Mouse (Mus musculus): Measurements from ENCODE around the gene Cmtr1. TPM values are rescaled to one million over a fixed set of nuclear protein-coding genes. Genes with fewer than 3 reads are reported as not detected.
"Not testable (repeated sequence)": the region's sequence is repeated elsewhere in the genome, so short reads cannot be mapped to it uniquely, and the experiment has no call there.

Cmtr1 gene
- polyA plus RNA-seq, 1 experiment from 2014 or later: 109 TPM

DNA sequence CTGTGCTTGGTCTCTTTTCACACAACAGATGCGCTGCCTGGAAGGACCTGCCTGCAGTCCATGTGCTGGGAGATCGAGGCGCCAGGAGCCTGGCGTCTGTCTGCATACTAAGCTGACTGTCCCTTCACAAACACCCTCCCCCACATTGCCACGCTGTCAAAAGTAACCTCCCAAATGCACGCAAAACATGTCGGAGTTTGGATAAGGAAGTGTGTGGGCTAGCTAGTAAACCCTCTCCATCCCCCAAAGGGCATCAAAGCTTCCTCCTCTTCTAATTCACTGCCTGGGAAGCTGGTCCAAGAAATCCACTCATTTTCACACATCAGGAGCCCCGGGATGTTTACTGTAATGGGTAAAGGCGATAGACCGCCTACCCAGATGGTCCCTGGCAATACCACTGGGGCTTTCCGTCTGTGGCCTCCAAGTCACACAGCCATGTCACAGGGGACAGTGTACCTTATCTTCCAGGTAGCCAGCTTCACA is 50.2 kb downstream of the Cmtr1 start:
- ATAC-seq (ENCODE audit: low FRiP score, low read depth): no peak
- Histone ChIP-seq H3K27ac (replicated peaks) (peak overlapping the region; percentile 71), H3K9me3 (no peaks in the 10 kb centered on the region), H3K9ac (no peak overlapping the region), H3K4me2 (no peak overlapping the region), H3K4me3 (no peak overlapping the region), H3K36me3 (no peaks in the 10 kb centered on the region), H3K4me1 (replicated peaks) (peaks cover 72% of the 10 kb centered on the region), H3K27me3 (no peaks in the 10 kb centered on the region)
- WGBS: 46% methylated on average over 11 of the region's 11 CpGs

DNA sequence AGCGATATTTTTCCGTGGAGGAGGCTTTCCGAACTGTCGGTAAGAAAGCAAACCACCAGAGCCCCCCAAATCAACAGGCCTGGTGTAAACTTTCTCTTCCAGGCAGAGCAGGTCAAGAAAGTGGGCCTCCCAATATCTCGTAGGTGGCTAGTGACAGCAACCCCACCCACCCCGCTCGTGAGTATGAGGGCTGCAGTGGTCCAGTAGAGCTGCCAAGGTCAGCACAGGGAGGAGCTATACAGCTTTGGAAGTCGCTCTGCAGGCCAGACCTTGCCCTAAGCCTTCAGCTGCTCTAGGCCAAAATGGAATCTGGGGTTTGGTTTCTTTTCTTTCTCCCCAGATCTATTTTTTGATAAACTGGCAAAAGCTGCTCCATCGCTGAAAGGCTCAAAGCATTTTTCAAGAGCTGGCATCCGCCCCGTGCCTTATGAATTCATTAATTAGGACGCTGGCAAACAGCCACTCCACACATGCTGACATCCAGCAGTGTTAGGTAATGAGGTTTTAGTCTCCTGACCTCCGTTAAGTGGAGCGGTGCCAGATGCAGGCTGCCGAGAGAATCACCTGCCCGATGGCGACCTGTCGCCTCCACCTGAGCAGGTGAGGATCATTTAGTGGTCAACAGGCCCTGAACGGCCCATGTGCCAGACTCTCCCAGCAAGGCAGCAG is 50.8 kb downstream of the Cmtr1 start:
- H3K36me3 ChIP-seq: no peaks in the 10 kb centered on the region
- H3K27ac ChIP-seq (replicated peaks): peak overlapping the region; percentile 71
- no peak overlapping the region for H3K9ac ChIP-seq
- no peaks in the 10 kb centered on the region for H3K27me3 ChIP-seq
- ATAC-seq (ENCODE audit: low FRiP score, low read depth): 0 out of 2 replicates have a peak, but pooled peaks have one; percentile 24
- H3K9me3 ChIP-seq: no peaks in the 10 kb centered on the region
- WGBS: 45% methylated on average over 19 of the region's 19 CpGs
- H3K4me3 ChIP-seq: no peak overlapping the region
- no peak overlapping the region for H3K4me2 ChIP-seq
- H3K4me1 ChIP-seq (replicated peaks): peaks cover 75% of the 10 kb centered on the region

DNA sequence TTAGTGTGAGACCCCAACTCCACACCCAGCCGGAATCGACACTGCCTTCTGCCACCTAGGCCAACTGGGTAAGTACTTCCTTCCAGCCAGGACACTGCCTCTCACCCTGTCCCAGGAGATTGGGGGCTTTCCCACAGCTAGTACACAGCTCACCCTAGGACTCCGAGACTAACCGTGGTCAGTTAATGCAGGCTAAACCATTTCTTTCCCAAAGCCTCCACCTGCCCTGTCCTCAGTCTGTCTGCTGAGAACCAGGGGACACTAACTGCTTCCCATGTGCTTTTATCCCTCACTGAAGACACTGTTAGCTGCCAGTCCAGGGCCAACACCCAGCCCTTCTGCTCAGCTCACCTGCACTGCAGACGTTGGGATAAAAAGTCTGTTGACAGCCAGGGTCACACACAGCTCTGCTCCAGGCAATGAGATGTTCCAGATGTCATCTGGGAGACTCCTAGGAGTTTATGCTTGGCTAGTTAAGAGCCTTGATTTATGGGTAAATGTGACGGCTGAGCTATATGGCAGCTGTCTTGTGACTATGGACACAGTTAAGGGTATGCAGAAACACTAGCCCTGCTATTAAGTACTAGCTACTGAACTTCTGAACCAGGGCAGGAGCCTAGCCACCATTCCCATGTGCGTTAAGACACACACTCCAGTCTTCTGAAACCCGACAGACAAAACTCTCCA is 51.5 kb downstream of the Cmtr1 start:
- Histone ChIP-seq H3K9me3 (no peaks in the 10 kb centered on the region), H3K4me2 (no peak overlapping the region), H3K9ac (no peak overlapping the region), H3K4me1 (replicated peaks) (peaks cover 72% of the 10 kb centered on the region), H3K36me3 (no peaks in the 10 kb centered on the region), H3K27me3 (no peaks in the 10 kb centered on the region), H3K4me3 (no peak overlapping the region), H3K27ac (replicated peaks) (peak overlapping the region; percentile 71)
- 61% methylated on average over 8 of the region's 8 CpGs for WGBS
- no peak for ATAC-seq (ENCODE audit: low FRiP score, low read depth)

DNA sequence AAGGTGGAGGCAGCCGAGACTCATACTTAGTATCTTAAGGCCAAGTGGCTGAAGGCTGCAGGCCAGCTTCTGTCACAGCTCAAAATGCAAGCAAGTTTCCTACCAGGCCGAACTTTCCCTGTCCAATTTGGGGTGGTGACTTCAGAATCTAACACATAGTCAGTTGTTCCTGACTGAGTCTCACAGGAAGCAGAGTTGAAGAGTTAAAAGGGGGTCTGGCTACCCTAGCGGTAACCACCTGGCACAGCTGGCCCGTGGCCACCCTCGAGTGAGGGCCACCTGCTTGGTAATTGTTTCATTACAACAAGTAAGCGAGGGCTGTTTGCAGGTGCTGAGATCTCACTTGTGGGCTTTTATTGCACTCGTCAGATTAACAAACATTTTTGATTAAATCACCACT is 52.2 kb downstream of the Cmtr1 start:
- Histone ChIP-seq H3K4me2 (no peak overlapping the region), H3K27ac (replicated peaks) (no peak overlapping the region; the same call in 1 of the 2 replicates), H3K4me3 (no peak overlapping the region), H3K27me3 (no peaks in the 10 kb centered on the region), H3K36me3 (no peaks in the 10 kb centered on the region), H3K4me1 (replicated peaks) (peaks cover 69% of the 10 kb centered on the region), H3K9ac (no peak overlapping the region), H3K9me3 (no peaks in the 10 kb centered on the region)
- ATAC-seq (ENCODE audit: low FRiP score, low read depth): no peak
- 61% methylated on average over 7 of the region's 7 CpGs for WGBS

DNA sequence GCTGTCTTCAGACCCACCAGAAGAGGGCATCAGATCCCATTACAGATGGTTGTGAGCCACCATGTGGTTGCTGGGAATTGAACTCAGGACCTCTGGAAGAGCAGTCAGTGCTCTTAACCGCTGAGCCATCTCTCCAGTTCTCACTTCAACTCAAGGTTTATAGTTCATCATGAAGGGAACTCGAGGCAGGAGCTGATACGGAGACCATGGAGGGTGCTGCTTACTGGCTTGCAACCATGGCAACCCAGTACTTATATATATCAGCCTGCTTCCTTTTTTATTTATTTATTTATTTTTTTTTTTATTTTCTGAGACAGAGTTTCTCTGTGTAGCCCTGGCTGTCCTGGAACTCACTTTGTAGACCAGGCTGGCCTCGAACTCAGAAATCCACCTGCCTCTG is 53.3 kb downstream of the Cmtr1 start:
- not testable (repeated sequence) for H3K4me3 ChIP-seq; H3K9ac ChIP-seq; H3K4me2 ChIP-seq; ATAC-seq (ENCODE audit: low FRiP score, low read depth); H3K27me3 ChIP-seq; H3K9me3 ChIP-seq; H3K36me3 ChIP-seq; H3K27ac ChIP-seq (replicated peaks)
- H3K4me1 ChIP-seq (replicated peaks): peaks cover 57% of the 10 kb centered on the region
- WGBS: 97% methylated on average over 4 of the region's 4 CpGs

DNA sequence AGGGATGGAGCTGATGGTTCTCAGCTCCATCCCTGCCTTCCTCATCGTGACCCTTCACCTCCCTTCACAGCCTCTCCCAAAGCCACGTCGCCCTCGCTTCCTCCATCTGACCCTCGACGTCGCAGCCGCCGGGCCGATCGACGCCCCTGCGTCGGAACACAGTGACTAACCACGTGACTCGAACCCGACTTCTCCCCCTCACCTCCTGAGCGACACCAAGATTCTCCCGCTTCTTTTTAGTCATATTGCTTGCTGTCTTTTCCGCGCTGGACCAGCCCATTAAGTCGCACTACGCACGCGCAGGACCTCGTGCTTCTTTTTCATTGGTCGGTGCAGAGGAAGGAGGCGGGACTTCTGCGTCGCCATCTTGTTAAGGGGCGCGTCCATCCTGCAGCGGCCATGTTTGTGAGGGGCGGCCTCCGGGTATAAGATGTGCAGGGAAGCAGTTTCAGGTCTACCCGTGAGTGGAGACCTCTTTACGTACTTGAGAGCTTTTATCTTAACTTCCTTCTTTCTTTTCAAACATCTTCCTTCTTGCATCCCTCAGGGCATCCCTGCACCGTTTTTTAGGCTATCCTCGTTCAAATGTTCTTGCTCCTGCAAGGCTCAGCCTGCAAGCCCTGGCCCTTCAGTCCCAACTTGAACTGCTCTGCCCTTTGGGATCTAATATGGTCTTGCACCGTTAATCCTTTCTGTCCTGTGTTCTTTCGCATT is 56.5 kb downstream of the Cmtr1 start, which contains the start of gene Ccdc167:
Gene Ccdc167, minus strand, starts transcription at position 313 of the 714 bp plus-strand sequence.
- H3K4me3 ChIP-seq: peak within 1 kb of the TSS; percentile 54
- H3K9ac ChIP-seq: peak within 1 kb of the TSS; percentile 56
- peaks cover 26% of the 10 kb centered on the region for H3K4me1 ChIP-seq (replicated peaks)
- H3K4me2 ChIP-seq: peak within 1 kb of the TSS; percentile 80
- H3K27ac ChIP-seq (replicated peaks): peak within 1 kb of the TSS; percentile 77
- 5% methylated on average over 41 of the region's 41 CpGs for WGBS
- peak; percentile 97 for ATAC-seq (ENCODE audit: low FRiP score, low read depth)
- no peaks in the 10 kb centered on the region for H3K9me3 ChIP-seq
- no peaks in the 10 kb centered on the region for H3K36me3 ChIP-seq
- H3K27me3 ChIP-seq: no peaks in the 10 kb centered on the region

DNA sequence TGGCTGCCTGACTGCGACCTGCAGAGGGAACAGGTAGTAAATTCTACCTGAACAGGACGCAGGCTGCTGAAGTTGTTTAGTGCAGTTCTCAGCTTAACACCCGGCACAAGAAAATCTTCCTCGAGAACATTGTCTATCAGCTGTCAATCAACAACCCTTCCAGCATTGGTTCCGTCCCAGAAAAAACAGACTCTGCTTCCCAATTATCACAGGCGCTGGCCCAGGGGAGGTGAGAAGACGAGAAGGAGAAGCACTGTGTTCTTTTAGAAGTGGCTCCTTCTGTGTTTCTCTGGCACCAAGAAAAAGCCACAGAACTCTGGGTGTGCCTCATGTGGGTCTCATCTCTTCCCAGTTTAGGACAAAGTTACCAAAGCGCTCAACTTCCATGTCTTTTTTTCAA is 58.3 kb downstream of the Cmtr1 start:
- H3K27ac ChIP-seq (replicated peaks): no peak overlapping the region
- H3K36me3 ChIP-seq: no peaks in the 10 kb centered on the region
- no peak overlapping the region for H3K4me2 ChIP-seq
- H3K27me3 ChIP-seq: no peaks in the 10 kb centered on the region
- no peak overlapping the region for H3K9ac ChIP-seq
- no peak for ATAC-seq (ENCODE audit: low FRiP score, low read depth)
- 82% methylated on average over 8 of the region's 8 CpGs for WGBS
- H3K4me1 ChIP-seq (replicated peaks): peaks cover 12% of the 10 kb centered on the region
- H3K9me3 ChIP-seq: no peaks in the 10 kb centered on the region
- no peak overlapping the region for H3K4me3 ChIP-seq

DNA sequence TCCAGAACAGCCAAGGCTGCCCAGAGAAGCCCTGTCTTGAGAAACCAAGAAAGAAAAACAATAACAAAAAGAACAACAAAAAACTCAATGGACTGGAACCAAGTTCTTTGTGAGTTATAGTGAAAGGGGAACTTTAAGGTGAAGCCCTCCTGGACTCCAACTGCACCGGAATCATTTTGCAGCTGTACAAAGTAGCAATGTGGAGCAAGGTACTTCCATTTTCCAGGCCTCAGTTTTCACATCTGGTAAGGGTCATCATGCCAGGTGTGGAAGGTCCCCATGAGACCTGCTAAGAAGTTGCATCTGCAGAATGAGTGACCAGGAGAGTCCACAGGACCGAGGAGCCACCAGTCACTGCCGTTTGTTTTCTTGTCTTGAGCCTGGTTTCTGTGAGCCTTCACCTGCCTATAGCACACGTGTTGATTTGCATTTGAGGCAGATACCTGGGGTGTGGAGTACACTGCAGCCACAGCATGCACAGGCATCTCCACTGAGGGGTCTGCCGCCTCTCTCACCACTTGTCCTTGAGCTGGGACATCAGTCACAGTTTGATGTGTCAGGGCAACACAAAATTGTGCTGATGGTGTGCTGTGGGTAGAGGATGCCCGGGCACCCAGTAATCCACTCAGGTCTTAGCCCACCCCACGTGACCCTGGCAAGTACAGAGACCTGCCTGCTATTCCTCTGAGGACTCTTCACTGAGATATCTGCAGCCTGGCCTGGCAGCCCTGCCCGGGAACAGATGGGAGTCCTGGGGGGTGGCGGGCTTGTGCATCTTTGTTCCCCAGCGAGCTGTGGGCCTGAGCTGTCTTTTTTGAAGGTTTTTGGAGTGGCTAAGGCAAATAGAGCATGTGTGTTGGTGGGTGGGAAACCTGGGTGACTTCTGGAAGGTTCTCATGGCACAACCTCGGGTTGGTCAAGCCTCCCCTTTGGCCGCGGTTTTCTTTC is 59.5 kb downstream of the Cmtr1 start:
- no peak overlapping the region for H3K4me2 ChIP-seq
- no peak overlapping the region for H3K9ac ChIP-seq
- H3K36me3 ChIP-seq: no peaks in the 10 kb centered on the region
- no peak overlapping the region for H3K4me3 ChIP-seq
- no peak for ATAC-seq (ENCODE audit: low FRiP score, low read depth)
- WGBS: 67% methylated on average over 13 of the region's 13 CpGs
- H3K4me1 ChIP-seq (replicated peaks): peaks cover 12% of the 10 kb centered on the region
- H3K27ac ChIP-seq (replicated peaks): no peak overlapping the region; the same call in 1 of the 2 replicates
- H3K9me3 ChIP-seq: no peaks in the 10 kb centered on the region
- H3K27me3 ChIP-seq: no peaks in the 10 kb centered on the region

DNA sequence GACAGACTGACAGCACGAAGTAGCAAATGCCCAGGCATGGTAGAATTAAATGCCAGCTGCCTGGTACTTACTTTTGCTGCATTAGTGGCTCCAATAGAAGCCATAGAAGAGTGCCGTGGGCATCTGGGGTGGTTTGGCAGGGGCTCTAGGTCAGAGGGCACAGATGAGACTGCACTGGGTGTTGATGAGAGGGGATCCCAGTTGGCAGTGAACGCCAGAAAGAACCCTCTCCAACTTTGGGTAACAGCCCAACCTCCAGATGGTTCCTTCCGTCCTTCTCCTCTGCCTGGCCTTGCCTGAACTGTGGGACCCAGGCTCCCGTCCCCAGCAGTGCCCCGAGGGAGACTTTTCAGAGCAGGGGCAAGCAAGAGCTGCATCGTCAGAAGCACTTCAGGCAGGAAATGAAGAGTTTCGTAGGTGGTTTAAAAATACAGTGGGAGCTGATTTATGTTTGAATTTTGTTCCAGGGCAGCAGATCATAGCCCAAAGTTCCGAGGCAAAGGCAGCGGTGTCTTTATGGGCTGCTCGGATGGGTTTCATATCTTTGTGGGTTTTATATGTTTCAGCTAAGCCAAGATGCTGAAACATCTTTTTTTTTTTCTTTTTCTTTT is 60.5 kb downstream of the Cmtr1 start:
- peaks cover 11% of the 10 kb centered on the region for H3K4me1 ChIP-seq (replicated peaks)
- no peaks in the 10 kb centered on the region for H3K27me3 ChIP-seq
- H3K9me3 ChIP-seq: no peaks in the 10 kb centered on the region
- H3K4me3 ChIP-seq: no peak overlapping the region
- no peak overlapping the region for H3K27ac ChIP-seq (replicated peaks)
- WGBS: 71% methylated on average over 11 of the region's 11 CpGs
- ATAC-seq (ENCODE audit: low FRiP score, low read depth): no peak
- no peaks in the 10 kb centered on the region for H3K36me3 ChIP-seq
- no peak overlapping the region for H3K9ac ChIP-seq
- no peak overlapping the region for H3K4me2 ChIP-seq

DNA sequence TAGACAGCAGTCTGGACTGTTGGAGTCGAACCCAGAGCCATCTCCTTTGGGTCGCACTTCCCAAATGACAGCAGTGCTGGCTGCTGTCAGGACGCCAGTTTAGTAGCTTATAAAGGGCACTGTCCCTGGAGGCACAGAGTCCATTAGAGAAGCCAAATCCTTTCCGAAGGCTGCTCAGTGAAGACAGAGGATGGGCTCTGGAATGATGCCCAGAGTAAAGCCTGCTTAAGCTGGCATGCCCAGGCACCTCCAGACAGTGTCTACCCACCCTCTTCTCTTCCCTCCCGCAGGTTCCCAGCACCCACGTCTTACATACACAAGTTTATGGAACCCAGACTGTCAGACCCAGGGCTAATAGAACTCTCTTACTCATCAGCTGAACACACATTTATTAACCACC is 64.2 kb downstream of the Cmtr1 start:
- peak; percentile 77 for ATAC-seq (ENCODE audit: low FRiP score, low read depth)
- H3K9ac ChIP-seq: no peak overlapping the region
- H3K36me3 ChIP-seq: no peaks in the 10 kb centered on the region
- H3K4me2 ChIP-seq: no peak overlapping the region
- no peak overlapping the region for H3K4me3 ChIP-seq
- no peaks in the 10 kb centered on the region for H3K27me3 ChIP-seq
- H3K4me1 ChIP-seq (replicated peaks): no peaks in the 10 kb centered on the region
- WGBS: 55% methylated on average over 6 of the region's 6 CpGs
- no peaks in the 10 kb centered on the region for H3K9me3 ChIP-seq
- peak overlapping the region; percentile 0; the same call in 1 of the 2 replicates for H3K27ac ChIP-seq (replicated peaks)

DNA sequence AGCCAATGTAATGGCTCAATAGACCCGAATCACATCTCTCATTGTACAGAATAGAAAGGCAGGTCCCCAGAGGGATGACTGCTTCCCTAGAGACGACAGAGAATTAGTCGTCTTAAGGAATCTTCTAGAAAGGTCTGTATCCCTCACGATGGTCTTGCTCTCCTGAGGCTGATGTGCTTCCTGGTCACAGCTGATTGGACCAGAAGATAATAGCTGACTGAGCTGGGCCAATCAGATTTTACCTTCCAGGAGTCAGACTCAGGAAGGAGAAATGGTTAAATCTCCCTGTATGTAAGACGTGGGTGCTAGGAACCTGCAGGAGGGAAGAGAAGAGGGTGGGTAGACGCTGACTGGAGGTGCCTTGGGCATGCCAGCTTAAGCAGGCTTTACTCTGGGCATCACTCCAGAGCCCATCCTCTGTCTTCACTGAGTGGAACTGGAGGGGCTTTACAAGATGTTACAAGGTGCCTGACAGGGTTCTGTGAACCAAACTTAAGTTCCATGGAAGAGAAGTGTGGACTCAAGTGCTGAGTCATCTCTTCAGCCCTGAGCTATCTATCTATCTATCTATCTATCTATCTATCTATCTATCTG is 64.7 kb downstream of the Cmtr1 start:
- no peaks in the 10 kb centered on the region for H3K9me3 ChIP-seq
- no peak overlapping the region for H3K9ac ChIP-seq
- no peak overlapping the region for H3K4me2 ChIP-seq
- no peak for ATAC-seq (ENCODE audit: low FRiP score, low read depth)
- H3K27ac ChIP-seq (replicated peaks): peak overlapping the region; percentile 0; the same call in 1 of the 2 replicates
- 64% methylated on average over 6 of the region's 6 CpGs for WGBS
- no peak overlapping the region for H3K4me3 ChIP-seq
- no peaks in the 10 kb centered on the region for H3K36me3 ChIP-seq
- H3K27me3 ChIP-seq: no peaks in the 10 kb centered on the region
- peaks cover 2% of the 10 kb centered on the region for H3K4me1 ChIP-seq (replicated peaks)
